Mouse (Mus musculus): ENCODE results near the gene Plcxd1.
"Not testable (repeated sequence)": the region's sequence is repeated elsewhere in the genome, so short reads cannot be mapped to it uniquely, and the experiment has no call there.

The Plcxd1 gene

GRCm38 (mm10) chr5:110107581-110108304 lies 8.0 kb downstream of the Plcxd1 start, which contains the start of gene Gtpbp6:
TSS of gene Gtpbp6 (minus strand) at chr5:110108197.
- peak; percentile 97 for DNase-seq (ENCODE audit: low spot score)

GRCm38 (mm10) chr5:110108305-110108628 lies 8.5 kb downstream of the Plcxd1 start:
- DNase-seq (ENCODE audit: low spot score): no peak

GRCm38 (mm10) chr5:110109991-110110441 lies 10.2 kb downstream of the Plcxd1 start, which contains the start of gene Zfp605:
TSS of gene Zfp605 (plus strand) at chr5:110110092.
- DNase-seq (ENCODE audit: low spot score): peak; percentile 90

- DNase-seq (ENCODE audit: low spot score): not testable (repeated sequence)
These were observed 22.6 kb downstream of the Plcxd1 start for GRCm38 (mm10) chr5:110122380-110122779.

GRCm38 (mm10) chr5:110135293-110136086 lies 35.7 kb downstream of the Plcxd1 start, which contains the start of gene Chfr:
TSS of gene Chfr (plus strand) at chr5:110135842.
- DNase-seq (ENCODE audit: low spot score): peak; percentile 99

GRCm38 (mm10) chr5:110136087-110136464 lies 36.3 kb downstream of the Plcxd1 start:
- no peak for DNase-seq (ENCODE audit: low spot score)

GRCm38 (mm10) chr5:110137816-110138215 lies 38.0 kb downstream of the Plcxd1 start:
- DNase-seq (ENCODE audit: low spot score): no peak

GRCm38 (mm10) chr5:110139325-110139724 lies 39.6 kb downstream of the Plcxd1 start:
- no peak for DNase-seq (ENCODE audit: low spot score)

- no peak for DNase-seq (ENCODE audit: low spot score)
These were observed 40.7 kb downstream of the Plcxd1 start for GRCm38 (mm10) chr5:110140424-110140823.

- DNase-seq (ENCODE audit: low spot score): no peak
These were observed 42.5 kb downstream of the Plcxd1 start for GRCm38 (mm10) chr5:110142309-110142708.

GRCm38 (mm10) chr5:110143007-110143406 lies 43.2 kb downstream of the Plcxd1 start:
- no peak for DNase-seq (ENCODE audit: low spot score)
